Comparison of ENCODE assay signal across 8 mouse cellular contexts in the genomic region with DNA sequence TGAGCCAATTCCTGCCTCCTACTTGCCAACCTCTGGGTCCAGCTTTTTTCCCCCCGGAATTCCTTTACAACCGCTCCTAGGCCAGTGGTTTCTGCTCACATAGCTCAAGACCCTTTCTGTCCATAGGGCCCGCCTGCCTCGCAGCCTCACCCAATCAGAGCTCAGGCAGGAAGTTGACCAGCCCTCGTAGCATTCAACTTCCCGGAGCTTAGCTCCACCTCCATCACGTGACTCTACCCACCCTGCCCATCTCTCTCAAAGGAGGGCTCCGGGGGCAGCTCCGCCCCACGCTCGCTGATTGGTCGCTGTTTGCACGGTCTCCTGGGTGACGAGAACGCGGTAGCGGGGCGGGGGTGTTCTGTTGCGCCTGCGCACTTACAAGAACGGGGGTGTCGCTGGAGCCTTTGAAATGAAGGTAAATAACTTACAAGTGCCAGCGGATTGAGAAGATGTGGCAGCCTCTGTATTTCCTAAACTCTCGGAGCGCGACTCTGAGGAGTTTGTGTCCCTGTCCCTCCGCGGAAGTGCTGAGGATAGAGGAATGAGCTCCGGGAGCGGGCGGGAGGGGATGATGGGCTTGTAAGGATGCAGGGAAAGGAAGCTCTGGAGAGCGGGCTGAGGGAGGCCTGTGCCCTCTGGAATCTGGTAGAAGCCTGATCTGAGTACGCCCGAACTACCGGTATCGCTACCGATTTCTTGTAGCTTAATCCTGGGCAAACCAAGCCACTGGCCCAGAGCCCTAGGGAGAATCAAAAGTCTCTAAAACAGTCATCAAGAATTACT. TPM values are rescaled to one million over a fixed set of nuclear protein-coding genes. Genes with fewer than 3 reads are reported as not detected.
DNase-seq lines count a peak whose midpoint lies in the region; ATAC-seq and TF ChIP-seq lines count a peak whose summit lies in the region.

A gene (plus strand): TSS at position 351 of the 783 bp plus-strand sequence.

- in situ Hi-C loops in Patski (cut with MboI; ENCODE audit: low pct_unique_long_range_greater_than_20kb), result loop anchor here (10.0 kb wide), 1 partner anchor 315 kb away; no protein-coding TSS in a partner anchor

- CTCF ChIA-PET in Patski (lab: Charles Lee), result interaction anchor here (0.6 to 1.9 kb wide), 5 partner anchors 10 to 316 kb away, joined by 3 to 5 read pairs (median 4); no protein-coding TSS in a partner anchor

- WGBS in hindbrain, embryonic 13.5 days, result under 1% methylated on average over 37 of the region's 37 CpGs

- peaks cover 11% of the 10 kb centered on the region for H3K4me1 ChIP-seq in hindbrain, embryonic 13.5 days (replicated peaks)

- peak within 1 kb of the TSS; percentile 56 for H3K4me3 ChIP-seq in hindbrain, embryonic 13.5 days

- peak; percentile 98 for DNase-seq in Patski (ENCODE audit: low read depth, low spot score)
- DNase-seq in cerebellum, postnatal 14 days, result peak; percentile 97 to 98
- DNase-seq in frontal cortex, postnatal 14 days (ENCODE audit: low spot score in 2 of 2), result peak; percentile 98 to 99
- peak; percentile 90 to 96 for DNase-seq in layer of hippocampus, postnatal 25 days (ENCODE audit: extremely low spot score in 1 of 2, low spot score in 1 of 2)
- peak; percentile 100 for DNase-seq in lung, postnatal 25 days (ENCODE audit: low spot score)
- peak; percentile 98 for DNase-seq in retina, embryonic 14.5 days (ENCODE audit: low spot score)
- DNase-seq in thymus, postnatal 4 days, result peak; percentile 97

- H3K9ac ChIP-seq in hindbrain, embryonic 13.5 days, result peak within 1 kb of the TSS; percentile 79

- no peaks in the 10 kb centered on the region for H3K27me3 ChIP-seq in Patski
- H3K27me3 ChIP-seq in hindbrain, embryonic 13.5 days, result no peaks in the 10 kb centered on the region

- no peaks in the 10 kb centered on the region for H3K9me3 ChIP-seq in hindbrain, embryonic 13.5 days

- peak; percentile 98 for ATAC-seq in Patski
- peak; percentile 100 for ATAC-seq in hindbrain, embryonic 13.5 days (ENCODE audit: low FRiP score)

- peak within 1 kb of the TSS; percentile 74 for H3K4me2 ChIP-seq in hindbrain, embryonic 13.5 days

- H3K27ac ChIP-seq in hindbrain, embryonic 13.5 days, result peak within 1 kb of the TSS; percentile 80

- no peak for TF ChIP-seq CTCF in Patski (IDR thresholded peaks at IDR 0.05)

- POLR2A ChIA-PET in Patski (lab: Charles Lee), result interaction anchor here (1.0 to 1.1 kb wide), 2 partner anchors 35 to 196 kb away, joined by 3 to 4 read pairs; no protein-coding TSS in a partner anchor

- peaks cover 5% of the 10 kb centered on the region for H3K36me3 ChIP-seq in hindbrain, embryonic 13.5 days

RNA-seq across cellular contexts. Expression of the gene that starts here (rescaled TPM):
- 29.2 TPM for polyA plus RNA-seq in Patski (2021)
- polyA plus RNA-seq in hindbrain, embryonic 13.5 days (2015; fragmentation: Nextera tagmentation; extraction: Ambion mirVana), result 12.2 and 12.3 TPM in 2 replicates
- total RNA-seq in layer of hippocampus, postnatal 25 days (2021), result 10 to 100 TPM; 17.8 to 23.4 TPM

Comparison
In these comparisons a context has a peak if more than half of its experiments do, and no peak if none do; other contexts are left out.
1. Peak in every context shown above with its lines: DNase-seq, ATAC-seq, H3K4me3 ChIP-seq and H3K27ac ChIP-seq.